Mouse (Mus musculus) embryonic fibroblast, embryonic 13.5 days (primary cell): ENCODE measurements at regions not wholly inside any gene's neighbourhood (a gene's known extent, or its start where the extent isn't known, plus 50 kb on each side); places are given as distances from the start of the nearest gene placed in this dataset.
"Not testable (repeated sequence)": the region's sequence is repeated elsewhere in the genome, so short reads cannot be mapped to it uniquely, and the experiment has no call there.

Experiments used
- H3K27ac ChIP-seq: 2 replicates; pipeline ENCODE4 v1.5.1; 2012; ENCODE audit warnings: low read length, control low read depth, inconsistent platforms; ENCODE audit not compliant: insufficient read depth
- H3K4me1 ChIP-seq: 2 replicates; pipeline ENCODE4 v1.6.1; 2011; ENCODE audit warnings: low read length; ENCODE audit not compliant: control insufficient read depth, insufficient read depth
- H3K4me3 ChIP-seq: 2 replicates; pipeline ENCODE4 v1.5.1; 2011; ENCODE audit warnings: mild to moderate bottlenecking, control low read depth, low read length; ENCODE audit not compliant: insufficient read depth
- CTCF ChIP-seq: IDR thresholded peaks from 2 replicates; pipeline ENCODE4 v1.5.1; 2011; ENCODE audit warnings: mild to moderate bottlenecking, control low read depth, low read length, moderate library complexity, borderline replicate concordance; ENCODE audit not compliant: insufficient read depth
- POLR2A ChIP-seq: IDR thresholded peaks from 2 replicates; pipeline ENCODE4 v1.6.1; 2011; ENCODE audit warnings: low read depth, mild to moderate bottlenecking, control low read depth, low read length, moderate library complexity

- no peak for TF ChIP-seq POLR2A
- Histone ChIP-seq H3K27ac (no peak overlapping the region), H3K4me1 (no peaks in the 10 kb centered on the region), H3K4me3 (no peak overlapping the region)
These were observed 58.0 kb upstream of the Dmrta1 start for GRCm38 (mm10) chr4:89621260-89621659.

GRCm38 (mm10) chr4:89604721-89605120 lies 74.5 kb upstream of the Dmrta1 start:
- TF ChIP-seq POLR2A (no peak), CTCF (no peak)
- Histone ChIP-seq H3K4me3 (no peak overlapping the region), H3K27ac (no peak overlapping the region), H3K4me1 (no peaks in the 10 kb centered on the region)

- Histone ChIP-seq H3K27ac (no peak overlapping the region), H3K4me3 (no peak overlapping the region), H3K4me1 (no peaks in the 10 kb centered on the region)
- TF ChIP-seq POLR2A (no peak), CTCF (peak; percentile 48; the same call in 1 of the 2 replicates)
These were observed 103.7 kb upstream of the Dmrta1 start for GRCm38 (mm10) chr4:89575529-89575928.

- Histone ChIP-seq H3K4me1 (no peaks in the 10 kb centered on the region), H3K4me3 (no peak overlapping the region), H3K27ac (no peak overlapping the region)
- TF ChIP-seq CTCF (no peak), POLR2A (no peak)
These were observed 124.3 kb upstream of the Dmrta1 start for GRCm38 (mm10) chr4:89554711-89555466.

- Histone ChIP-seq H3K4me3 (no peak overlapping the region), H3K27ac (no peak overlapping the region), H3K4me1 (no peaks in the 10 kb centered on the region)
- TF ChIP-seq CTCF (no peak), POLR2A (no peak)
These were observed 126.7 kb upstream of the Dmrta1 start for GRCm38 (mm10) chr4:89552556-89552955.

GRCm38 (mm10) chr4:89550515-89550914 lies 128.7 kb upstream of the Dmrta1 start:
- no peak overlapping the region for H3K27ac ChIP-seq
- no peak overlapping the region for H3K4me3 ChIP-seq
- no peak for TF ChIP-seq POLR2A
- no peak for TF ChIP-seq CTCF
- H3K4me1 ChIP-seq, result no peaks in the 10 kb centered on the region

- no peak overlapping the region for H3K4me3 ChIP-seq
- H3K4me1 ChIP-seq, result peaks cover 13% of the 10 kb centered on the region
- H3K27ac ChIP-seq, result no peak overlapping the region
- TF ChIP-seq POLR2A (no peak), CTCF (peak; percentile 43; the same call in 1 of the 2 replicates)
These were observed 146.8 kb upstream of the Dmrta1 start for GRCm38 (mm10) chr4:89532462-89532861.

GRCm38 (mm10) chr4:89530050-89530911 lies 149.0 kb upstream of the Dmrta1 start:
- TF ChIP-seq POLR2A, result no peak
- TF ChIP-seq CTCF, result no peak
- H3K27ac ChIP-seq, result no peak overlapping the region
- no peak overlapping the region for H3K4me3 ChIP-seq
- peaks cover 13% of the 10 kb centered on the region for H3K4me1 ChIP-seq

GRCm38 (mm10) chr4:89527966-89528365 lies 151.3 kb upstream of the Dmrta1 start:
- Histone ChIP-seq H3K27ac (no peak overlapping the region), H3K4me3 (no peak overlapping the region), H3K4me1 (peaks cover 16% of the 10 kb centered on the region)
- TF ChIP-seq CTCF, result no peak
- no peak for TF ChIP-seq POLR2A

- Histone ChIP-seq H3K27ac (no peak overlapping the region), H3K4me3 (no peak overlapping the region), H3K4me1 (peaks cover 16% of the 10 kb centered on the region)
- TF ChIP-seq POLR2A, result no peak
- no peak for TF ChIP-seq CTCF
These were observed 151.9 kb upstream of the Dmrta1 start for GRCm38 (mm10) chr4:89527326-89527725.

GRCm38 (mm10) chr4:89525525-89525924 lies 153.7 kb upstream of the Dmrta1 start:
- H3K27ac ChIP-seq, H3K4me3 ChIP-seq: not testable (repeated sequence)
- peaks cover 16% of the 10 kb centered on the region for H3K4me1 ChIP-seq
